Mouse (Mus musculus): ENCODE data around the gene Hmg20b.

The Hmg20b gene

GRCm38 (mm10) chr10:81325781-81326180 is 24.5 kb downstream of the Hmg20b start:
- no peak for DNase-seq (ENCODE audit: low spot score)

- DNase-seq (ENCODE audit: low spot score) = no peak
These were observed 25.1 kb downstream of the Hmg20b start for GRCm38 (mm10) chr10:81325176-81325575.

- DNase-seq (ENCODE audit: low spot score) = no peak
These were observed 26.3 kb downstream of the Hmg20b start for GRCm38 (mm10) chr10:81323791-81324530.

GRCm38 (mm10) chr10:81323141-81323775 is 27.0 kb downstream of the Hmg20b start:
- DNase-seq (ENCODE audit: low spot score) = no peak

- no peak for DNase-seq (ENCODE audit: low spot score)
These were observed 27.8 kb downstream of the Hmg20b start for GRCm38 (mm10) chr10:81322444-81322843.

GRCm38 (mm10) chr10:81321436-81321835 is 28.8 kb downstream of the Hmg20b start:
- no peak for DNase-seq (ENCODE audit: low spot score)

GRCm38 (mm10) chr10:81320550-81321347 is 29.5 kb downstream of the Hmg20b start, which contains the start of gene Cactin:
Gene Cactin (plus strand): TSS chr10:81321103.
- peak; percentile 100 for DNase-seq (ENCODE audit: low spot score)

- DNase-seq (ENCODE audit: low spot score) = peak; percentile 58
These were observed 30.3 kb downstream of the Hmg20b start for GRCm38 (mm10) chr10:81319741-81320549.

- DNase-seq (ENCODE audit: low spot score) = no peak
These were observed 31.0 kb downstream of the Hmg20b start for GRCm38 (mm10) chr10:81319330-81319699.

GRCm38 (mm10) chr10:81318589-81319329 is 31.5 kb downstream of the Hmg20b start:
- peak; percentile 66 for DNase-seq (ENCODE audit: low spot score)

- DNase-seq (ENCODE audit: low spot score) = no peak
These were observed 33.0 kb downstream of the Hmg20b start for GRCm38 (mm10) chr10:81317273-81317672.

GRCm38 (mm10) chr10:81316338-81317060 is 33.8 kb downstream of the Hmg20b start:
- no peak for DNase-seq (ENCODE audit: low spot score)

GRCm38 (mm10) chr10:81315587-81315986 is 34.7 kb downstream of the Hmg20b start:
- no peak for DNase-seq (ENCODE audit: low spot score)

GRCm38 (mm10) chr10:81314201-81314600 is 36.1 kb downstream of the Hmg20b start:
- no peak for DNase-seq (ENCODE audit: low spot score)

- DNase-seq (ENCODE audit: low spot score) = no peak
These were observed 36.7 kb downstream of the Hmg20b start for GRCm38 (mm10) chr10:81313581-81313980.

- no peak for DNase-seq (ENCODE audit: low spot score)
These were observed 40.7 kb downstream of the Hmg20b start for GRCm38 (mm10) chr10:81309571-81309970.

GRCm38 (mm10) chr10:81306837-81307682 is 43.2 kb downstream of the Hmg20b start:
- no peak for DNase-seq (ENCODE audit: low spot score)

- DNase-seq (ENCODE audit: low spot score) = no peak
These were observed 44.1 kb downstream of the Hmg20b start for GRCm38 (mm10) chr10:81306173-81306668.

GRCm38 (mm10) chr10:81305663-81306062 is 44.6 kb downstream of the Hmg20b start:
- no peak for DNase-seq (ENCODE audit: low spot score)
